Mouse (Mus musculus): Measurements from ENCODE around the gene Mast3. TPM values are rescaled to one million over a fixed set of nuclear protein-coding genes. Genes with fewer than 3 reads are reported as not detected.

Gene Mast3
- polyA plus RNA-seq, 1 experiment from 2014 or later: 4.4 TPM

DNA sequence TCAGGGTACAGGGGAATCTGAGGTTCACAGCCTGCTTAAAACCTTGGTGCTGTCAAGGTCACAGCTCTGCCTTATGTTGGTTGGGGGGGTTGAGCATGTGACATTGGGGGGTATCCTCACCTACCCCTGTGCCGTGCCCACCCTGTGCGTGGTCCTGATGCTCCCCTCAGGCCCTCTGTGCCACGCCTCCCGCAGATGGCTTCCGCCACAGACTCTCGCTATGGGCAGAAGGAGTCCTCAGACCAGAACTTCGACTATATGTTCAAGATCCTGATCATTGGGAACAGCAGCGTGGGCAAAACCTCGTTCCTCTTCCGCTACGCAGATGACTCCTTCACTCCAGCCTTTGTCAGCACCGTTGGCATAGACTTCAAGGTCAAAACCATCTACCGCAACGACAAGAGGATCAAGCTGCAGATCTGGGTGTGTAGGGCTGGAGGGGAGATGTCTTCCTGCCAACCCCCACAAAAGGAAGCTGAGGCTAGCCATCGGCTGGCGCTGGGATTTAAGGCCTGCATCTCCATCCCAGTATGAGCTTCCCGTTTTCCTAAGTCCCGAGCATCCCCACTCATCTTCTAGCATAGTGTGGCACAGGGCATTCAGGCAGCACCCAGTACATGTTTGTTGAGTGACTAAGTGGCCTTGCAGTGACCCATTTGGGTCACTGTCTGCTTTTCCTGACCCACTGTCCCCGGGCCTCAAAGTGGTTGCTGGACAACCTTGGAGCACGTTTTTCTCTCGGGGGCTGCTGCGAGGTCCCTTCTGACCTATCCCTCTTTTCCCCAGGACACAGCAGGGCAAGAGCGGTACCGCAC lies 49.0 kb downstream of the Mast3 start:
- Histone ChIP-seq H3K27me3 (replicated peaks; ENCODE audit: control insufficient read depth, insufficient read depth, low read length) (no peaks in the 10 kb centered on the region), H3K27ac (ENCODE audit: low read depth, low read length) (no peak overlapping the region), H3K4me1 (replicated peaks; ENCODE audit: control insufficient read depth, insufficient read depth, low read length) (peaks cover 5% of the 10 kb centered on the region), H3K36me3 (ENCODE audit: control insufficient read depth, insufficient read depth) (peaks cover 25% of the 10 kb centered on the region), H3K9ac (ENCODE audit: low read depth, low read length) (no peak overlapping the region), H3K9me3 (ENCODE audit: control insufficient read depth) (no peaks in the 10 kb centered on the region), H3K4me3 (ENCODE audit: low read depth, low read length) (no peak overlapping the region), H3K4me2 (replicated peaks; ENCODE audit: low read depth) (peak overlapping the region; percentile 97)
- no peak for ATAC-seq
- no peak for TF ChIP-seq CTCF (IDR thresholded peaks at IDR 0.05; ENCODE audit: low read depth)
- 80% methylated on average over 24 of the region's 24 CpGs for WGBS

DNA sequence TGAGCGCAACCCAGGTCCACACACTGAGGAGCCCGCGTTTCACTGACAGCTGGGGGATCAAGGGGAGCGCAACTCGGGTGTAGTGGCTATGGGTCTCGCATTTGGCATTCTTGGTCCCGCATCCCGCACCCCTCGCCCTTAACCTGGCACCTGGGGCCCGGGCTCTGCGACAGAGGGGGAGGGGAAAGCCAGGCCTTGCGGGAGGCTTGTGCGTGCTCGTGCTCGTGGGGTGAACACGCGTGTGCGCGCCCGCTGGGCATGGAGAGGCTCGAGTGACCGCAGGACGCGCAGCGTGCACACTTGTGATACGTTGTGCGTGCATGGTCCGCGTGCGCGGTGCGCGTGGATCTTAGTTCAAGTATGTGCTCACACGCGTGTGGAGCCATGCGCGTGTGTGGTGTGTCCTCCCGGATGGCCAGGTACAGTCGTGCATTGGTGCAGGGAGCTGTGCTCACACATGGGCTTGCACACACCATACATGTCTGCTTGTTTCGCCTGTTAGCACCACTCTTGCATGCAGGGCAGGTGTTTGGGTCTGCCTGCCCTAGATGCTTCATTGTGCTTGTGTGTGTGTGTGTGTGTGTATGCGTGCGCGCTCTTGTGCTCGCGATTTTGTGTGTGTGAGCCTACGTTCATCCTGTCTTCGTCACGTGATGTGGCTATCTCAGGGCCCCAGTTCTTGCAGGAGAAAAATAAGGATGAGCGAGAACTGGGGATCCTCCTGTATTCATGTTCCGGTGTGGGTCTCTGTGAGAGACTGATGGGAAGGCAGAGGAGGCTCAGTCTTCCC lies 49.8 kb downstream of the Mast3 start:
- Histone ChIP-seq H3K4me3 (ENCODE audit: low read depth, low read length) (peak overlapping the region; percentile 80), H3K27me3 (replicated peaks; ENCODE audit: control insufficient read depth, insufficient read depth, low read length) (no peaks in the 10 kb centered on the region), H3K27ac (ENCODE audit: low read depth, low read length) (peak overlapping the region; percentile 35; the same call in 1 of the 2 replicates), H3K4me2 (replicated peaks; ENCODE audit: low read depth) (peak overlapping the region; percentile 97), H3K36me3 (ENCODE audit: control insufficient read depth, insufficient read depth) (peaks cover 25% of the 10 kb centered on the region), H3K9ac (ENCODE audit: low read depth, low read length) (peak overlapping the region; percentile 63), H3K4me1 (replicated peaks; ENCODE audit: control insufficient read depth, insufficient read depth, low read length) (peaks cover 5% of the 10 kb centered on the region), H3K9me3 (ENCODE audit: control insufficient read depth) (no peaks in the 10 kb centered on the region)
- TF ChIP-seq CTCF (IDR thresholded peaks at IDR 0.05; ENCODE audit: low read depth): 0 out of 2 replicates have a peak, but pooled peaks have one; percentile 1
- ATAC-seq: peak; percentile 41
- 10% methylated on average over 47 of the region's 50 CpGs for WGBS

- H3K9me3 ChIP-seq (ENCODE audit: control insufficient read depth): no peaks in the 10 kb centered on the region
- peaks cover 5% of the 10 kb centered on the region for H3K4me1 ChIP-seq (replicated peaks; ENCODE audit: control insufficient read depth, insufficient read depth, low read length)
- peak; percentile 96 for ATAC-seq
- H3K27me3 ChIP-seq (replicated peaks; ENCODE audit: control insufficient read depth, insufficient read depth, low read length): no peaks in the 10 kb centered on the region
- peak within 1 kb of the TSS; percentile 63 for H3K9ac ChIP-seq (ENCODE audit: low read depth, low read length)
- no peak for TF ChIP-seq CTCF (IDR thresholded peaks at IDR 0.05; ENCODE audit: low read depth)
- 7% methylated on average over 37 of the region's 37 CpGs for WGBS
- H3K36me3 ChIP-seq (ENCODE audit: control insufficient read depth, insufficient read depth): peaks cover 25% of the 10 kb centered on the region
- H3K27ac ChIP-seq (ENCODE audit: low read depth, low read length): peak within 1 kb of the TSS; percentile 78
- peak within 1 kb of the TSS; percentile 80 for H3K4me3 ChIP-seq (ENCODE audit: low read depth, low read length)
- H3K4me2 ChIP-seq (replicated peaks; ENCODE audit: low read depth): peak within 1 kb of the TSS; percentile 97
These were observed 50.6 kb downstream of the Mast3 start, which contains the start of gene Rab3a for GRCm38 (mm10) chr8:70754043-70754870. TSS of gene Rab3a (plus strand) at chr8:70754679.

DNA sequence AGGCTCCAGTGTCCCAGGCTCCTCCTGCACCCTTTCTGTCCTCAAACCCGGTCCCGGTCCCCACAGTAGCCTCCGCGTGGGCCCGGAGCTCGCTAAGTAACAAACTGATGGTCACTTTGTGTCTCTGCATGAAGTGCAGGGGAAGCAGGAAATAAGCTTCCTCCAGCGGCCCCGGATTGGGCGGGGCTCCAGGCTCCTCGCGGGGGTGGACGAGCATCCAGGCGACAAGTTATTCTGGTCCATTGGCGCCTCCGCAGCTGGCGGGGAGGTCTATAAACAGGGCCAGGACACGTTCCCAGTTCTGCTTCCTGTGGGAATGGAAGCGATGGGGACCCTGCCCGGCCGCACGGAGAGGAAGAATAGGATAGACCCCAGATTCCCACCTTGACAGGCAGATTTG lies 51.7 kb downstream of the Mast3 start:
- Histone ChIP-seq H3K27ac (ENCODE audit: low read depth, low read length) (peak overlapping the region; percentile 78), H3K36me3 (ENCODE audit: control insufficient read depth, insufficient read depth) (peaks cover 24% of the 10 kb centered on the region), H3K4me2 (replicated peaks; ENCODE audit: low read depth) (peak overlapping the region; percentile 54), H3K27me3 (replicated peaks; ENCODE audit: control insufficient read depth, insufficient read depth, low read length) (no peaks in the 10 kb centered on the region), H3K9ac (ENCODE audit: low read depth, low read length) (peak overlapping the region; percentile 40; the same call in 1 of the 2 replicates), H3K9me3 (ENCODE audit: control insufficient read depth) (no peaks in the 10 kb centered on the region), H3K4me3 (ENCODE audit: low read depth, low read length) (no peak overlapping the region), H3K4me1 (replicated peaks; ENCODE audit: control insufficient read depth, insufficient read depth, low read length) (peaks cover 5% of the 10 kb centered on the region)
- no peak for TF ChIP-seq CTCF (IDR thresholded peaks at IDR 0.05; ENCODE audit: low read depth)
- ATAC-seq: no peak
- 16% methylated on average over 21 of the region's 21 CpGs for WGBS

DNA sequence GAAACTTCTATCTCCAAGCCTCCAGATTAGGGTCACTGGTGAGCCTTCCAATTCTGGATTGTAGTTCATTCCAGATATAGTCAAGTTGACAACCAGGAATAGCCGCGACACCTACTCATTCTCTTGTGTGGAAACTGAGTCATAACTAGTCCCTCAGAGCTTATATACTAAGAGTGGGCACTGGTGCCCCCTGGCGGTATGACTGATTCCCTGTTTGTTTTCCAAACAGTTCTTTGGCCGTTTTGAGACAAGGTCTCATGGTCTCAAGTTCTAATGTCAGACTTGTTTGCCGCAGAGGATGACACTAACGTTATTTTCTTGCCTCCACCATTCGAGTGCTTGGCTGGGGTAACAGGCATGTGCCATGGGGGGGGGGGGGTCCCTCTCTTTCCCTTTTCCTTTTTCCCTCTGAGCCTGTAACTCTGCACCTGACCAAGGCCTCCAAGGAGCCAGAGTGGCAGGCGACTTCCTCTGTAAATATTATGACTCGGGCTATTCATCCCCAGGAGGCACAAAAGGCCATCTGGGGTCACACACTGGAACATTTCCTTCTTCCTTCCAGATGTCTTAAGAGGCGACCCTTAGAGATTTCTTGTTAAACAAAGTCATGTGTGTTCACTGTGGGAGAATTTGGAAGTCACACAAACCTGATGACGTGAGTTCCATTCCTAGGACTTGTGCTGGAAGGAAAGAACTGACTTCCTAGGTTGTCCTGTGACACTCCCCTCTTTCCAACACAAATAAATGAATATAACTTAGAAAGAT lies 52.7 kb downstream of the Mast3 start:
- Histone ChIP-seq H3K27ac (ENCODE audit: low read depth, low read length) (peak overlapping the region; percentile 71), H3K27me3 (replicated peaks; ENCODE audit: control insufficient read depth, insufficient read depth, low read length) (peaks cover 3% of the 10 kb centered on the region; the same call in 1 of the 2 replicates), H3K4me2 (replicated peaks; ENCODE audit: low read depth) (peak overlapping the region; percentile 54; the same call in 1 of the 2 replicates), H3K36me3 (ENCODE audit: control insufficient read depth, insufficient read depth) (peaks cover 14% of the 10 kb centered on the region), H3K9ac (ENCODE audit: low read depth, low read length) (peak overlapping the region; percentile 40; the same call in 1 of the 2 replicates), H3K9me3 (ENCODE audit: control insufficient read depth) (no peaks in the 10 kb centered on the region), H3K4me3 (ENCODE audit: low read depth, low read length) (no peak overlapping the region), H3K4me1 (replicated peaks; ENCODE audit: control insufficient read depth, insufficient read depth, low read length) (peaks cover 5% of the 10 kb centered on the region)
- TF ChIP-seq CTCF (IDR thresholded peaks at IDR 0.05; ENCODE audit: low read depth): peak; percentile 81
- whole genome bisulfite sequencing: 25% methylated on average over 11 of the region's 11 CpGs
- no peak for ATAC-seq
